Mouse (Mus musculus): Measurements from ENCODE around the gene Rab3gap2. TPM values are rescaled to one million over a fixed set of nuclear protein-coding genes. Genes with fewer than 3 reads are reported as not detected.
A peak's percentile ranks its signal among the peaks of the same experiment; 100 is the strongest.

Rab3gap2 gene
- total and polyA plus RNA-seq, 3 experiments, result 8.5 to 30.8 (median 22.0) TPM

GRCm38 (mm10) chr1:185187135-185187785 lies 16.7 kb upstream of the Rab3gap2 start:
- no peak for DNase-seq (ENCODE audit: low spot score)

GRCm38 (mm10) chr1:185189901-185190300 lies 14.0 kb upstream of the Rab3gap2 start:
- peaks cover 12% of the 10 kb centered on the region for H3K27me3 ChIP-seq (ENCODE audit: insufficient read depth, low read length)
- ATAC-seq (ENCODE audit: extremely low read depth, insufficient number of reproducible peaks, low FRiP score, poor library complexity, severe bottlenecking) (no peak), DNase-seq (ENCODE audit: low spot score) (no peak)
- H3K4me3 ChIP-seq (ENCODE audit: low read depth, low read length), result no peak overlapping the region
- no peak for TF ChIP-seq GATA1 (IDR thresholded peaks at IDR 0.05; ENCODE audit: borderline replicate concordance, low read length)
- no peak for TF ChIP-seq GATA2 (IDR thresholded peaks at IDR 0.05; ENCODE audit: borderline replicate concordance, low read depth, low read length)
- TF ChIP-seq CTCF (IDR thresholded peaks at IDR 0.05; ENCODE audit: low read depth, low read length), result no peak
- no peak for TF ChIP-seq POLR2AphosphoS5 (IDR thresholded peaks at IDR 0.05; ENCODE audit: insufficient replicate concordance, low read depth, low read length)
- no peak for TF ChIP-seq TAL1 (conservative IDR thresholded peaks at IDR 0.05; ENCODE audit: low read depth, low read length)
- no peaks in the 10 kb centered on the region for H3K9me3 ChIP-seq (replicated peaks)
- peaks cover 9% of the 10 kb centered on the region for H3K4me1 ChIP-seq (ENCODE audit: insufficient read depth, low read depth, low read length)
- no peaks in the 10 kb centered on the region for H3K36me3 ChIP-seq (replicated peaks)

More at GRCm38 (mm10) chr1:185187135-185187785, 16.7 kb upstream of the Rab3gap2 start:
- Histone ChIP-seq H3K36me3 (replicated peaks) (no peaks in the 10 kb centered on the region), H3K27me3 (ENCODE audit: insufficient read depth, low read length) (peaks cover 11% of the 10 kb centered on the region), H3K4me3 (ENCODE audit: low read depth, low read length) (no peak overlapping the region), H3K4me1 (ENCODE audit: insufficient read depth, low read depth, low read length) (peaks cover 6% of the 10 kb centered on the region), H3K9me3 (replicated peaks) (no peaks in the 10 kb centered on the region)
- no peak for TF ChIP-seq GATA1 (IDR thresholded peaks at IDR 0.05; ENCODE audit: borderline replicate concordance, low read length)
- TF ChIP-seq GATA2 (IDR thresholded peaks at IDR 0.05; ENCODE audit: borderline replicate concordance, low read depth, low read length), result no peak
- no peak for TF ChIP-seq CTCF (IDR thresholded peaks at IDR 0.05; ENCODE audit: low read depth, low read length)
- no peak for TF ChIP-seq TAL1 (conservative IDR thresholded peaks at IDR 0.05; ENCODE audit: low read depth, low read length)
- no peak for TF ChIP-seq POLR2AphosphoS5 (IDR thresholded peaks at IDR 0.05; ENCODE audit: insufficient replicate concordance, low read depth, low read length)
- no peak for ATAC-seq (ENCODE audit: extremely low read depth, insufficient number of reproducible peaks, low FRiP score, poor library complexity, severe bottlenecking)

GRCm38 (mm10) chr1:185192087-185192486 lies 11.8 kb upstream of the Rab3gap2 start:
- DNase-seq (ENCODE audit: low spot score), result no peak
- no peaks in the 10 kb centered on the region for H3K36me3 ChIP-seq (replicated peaks)
- H3K4me3 ChIP-seq (ENCODE audit: low read depth, low read length), result no peak overlapping the region
- H3K9me3 ChIP-seq (replicated peaks), result no peaks in the 10 kb centered on the region
- H3K27me3 ChIP-seq (ENCODE audit: insufficient read depth, low read length), result peaks cover 12% of the 10 kb centered on the region
- TF ChIP-seq POLR2AphosphoS5 (IDR thresholded peaks at IDR 0.05; ENCODE audit: insufficient replicate concordance, low read depth, low read length) (no peak), TAL1 (conservative IDR thresholded peaks at IDR 0.05; ENCODE audit: low read depth, low read length) (no peak), GATA2 (IDR thresholded peaks at IDR 0.05; ENCODE audit: borderline replicate concordance, low read depth, low read length) (no peak), GATA1 (IDR thresholded peaks at IDR 0.05; ENCODE audit: borderline replicate concordance, low read length) (no peak), CTCF (IDR thresholded peaks at IDR 0.05; ENCODE audit: low read depth, low read length) (no peak)
- no peak for ATAC-seq (ENCODE audit: extremely low read depth, insufficient number of reproducible peaks, low FRiP score, poor library complexity, severe bottlenecking)
- H3K4me1 ChIP-seq (ENCODE audit: insufficient read depth, low read depth, low read length), result peaks cover 6% of the 10 kb centered on the region

- TF ChIP-seq TAL1 (conservative IDR thresholded peaks at IDR 0.05; ENCODE audit: low read depth, low read length), result no peak
- no peak for TF ChIP-seq GATA1 (IDR thresholded peaks at IDR 0.05; ENCODE audit: borderline replicate concordance, low read length)
- TF ChIP-seq GATA2 (IDR thresholded peaks at IDR 0.05; ENCODE audit: borderline replicate concordance, low read depth, low read length), result no peak
- TF ChIP-seq POLR2AphosphoS5 (IDR thresholded peaks at IDR 0.05; ENCODE audit: insufficient replicate concordance, low read depth, low read length), result no peak
- peak; percentile 57; the same call in 1 of the 2 replicates for TF ChIP-seq CTCF (IDR thresholded peaks at IDR 0.05; ENCODE audit: low read depth, low read length)
- Histone ChIP-seq H3K36me3 (replicated peaks) (no peaks in the 10 kb centered on the region), H3K4me1 (ENCODE audit: insufficient read depth, low read depth, low read length) (peaks cover 3% of the 10 kb centered on the region), H3K4me3 (ENCODE audit: low read depth, low read length) (no peak overlapping the region), H3K27me3 (ENCODE audit: insufficient read depth, low read length) (peaks cover 9% of the 10 kb centered on the region), H3K9me3 (replicated peaks) (no peaks in the 10 kb centered on the region)
- peak; percentile 72 for ATAC-seq (ENCODE audit: extremely low read depth, insufficient number of reproducible peaks, low FRiP score, poor library complexity, severe bottlenecking)
- peak; percentile 22 for DNase-seq (ENCODE audit: low spot score)
Observed at GRCm38 (mm10) chr1:185193509-185193908, 10.4 kb upstream of the Rab3gap2 start.

- DNase-seq (ENCODE audit: low spot score), result no peak
- peaks cover 20% of the 10 kb centered on the region for H3K27me3 ChIP-seq (ENCODE audit: insufficient read depth, low read length)
Observed at GRCm38 (mm10) chr1:185196323-185196722, 7.6 kb upstream of the Rab3gap2 start.

GRCm38 (mm10) chr1:185200571-185201395 lies 3.1 kb upstream of the Rab3gap2 start:
- ATAC-seq (ENCODE audit: extremely low read depth, insufficient number of reproducible peaks, low FRiP score, poor library complexity, severe bottlenecking) (no peak), DNase-seq (ENCODE audit: low spot score) (no peak)
- no peaks in the 10 kb centered on the region for H3K9me3 ChIP-seq (replicated peaks)

More at GRCm38 (mm10) chr1:185196323-185196722, 7.6 kb upstream of the Rab3gap2 start:
- no peak for ATAC-seq (ENCODE audit: extremely low read depth, insufficient number of reproducible peaks, low FRiP score, poor library complexity, severe bottlenecking)
- Histone ChIP-seq H3K36me3 (replicated peaks) (no peaks in the 10 kb centered on the region), H3K4me1 (ENCODE audit: insufficient read depth, low read depth, low read length) (peaks cover 9% of the 10 kb centered on the region), H3K4me3 (ENCODE audit: low read depth, low read length) (no peak overlapping the region), H3K9me3 (replicated peaks) (no peaks in the 10 kb centered on the region)
- TF ChIP-seq GATA2 (IDR thresholded peaks at IDR 0.05; ENCODE audit: borderline replicate concordance, low read depth, low read length) (no peak), GATA1 (IDR thresholded peaks at IDR 0.05; ENCODE audit: borderline replicate concordance, low read length) (no peak), CTCF (IDR thresholded peaks at IDR 0.05; ENCODE audit: low read depth, low read length) (no peak), POLR2AphosphoS5 (IDR thresholded peaks at IDR 0.05; ENCODE audit: insufficient replicate concordance, low read depth, low read length) (no peak), TAL1 (conservative IDR thresholded peaks at IDR 0.05; ENCODE audit: low read depth, low read length) (no peak)

More at GRCm38 (mm10) chr1:185200571-185201395, 3.1 kb upstream of the Rab3gap2 start:
- Histone ChIP-seq H3K36me3 (replicated peaks) (peaks cover 3% of the 10 kb centered on the region), H3K27me3 (ENCODE audit: insufficient read depth, low read length) (peaks cover 11% of the 10 kb centered on the region), H3K4me3 (ENCODE audit: low read depth, low read length) (no peak overlapping the region), H3K4me1 (ENCODE audit: insufficient read depth, low read depth, low read length) (peaks cover 27% of the 10 kb centered on the region)
- no peak for TF ChIP-seq GATA1 (IDR thresholded peaks at IDR 0.05; ENCODE audit: borderline replicate concordance, low read length)
- TF ChIP-seq POLR2AphosphoS5 (IDR thresholded peaks at IDR 0.05; ENCODE audit: insufficient replicate concordance, low read depth, low read length), result no peak

All from G1E (cell line).